Mouse (Mus musculus): ENCODE measurements around the gene Sorcs2. TPM values are rescaled to one million over a fixed set of nuclear protein-coding genes. Genes with fewer than 3 reads are reported as not detected.
A peak's percentile ranks its signal among the peaks of the same experiment; 100 is the strongest.

Sorcs2 gene
- polyA plus RNA-seq, 1 experiment from 2014 or later, result 7.0 TPM

- Histone ChIP-seq H3K36me3 (replicated peaks) (no peaks in the 10 kb centered on the region), H3K27me3 (replicated peaks; ENCODE audit: low read depth, poor library complexity, severe bottlenecking) (0 out of 2 replicates have a peak, but pooled peaks cover 5% of the 10 kb centered on the region), H3K9me3 (no peaks in the 10 kb centered on the region), H3K27ac (replicated peaks) (0 out of 2 replicates have a peak overlapping the region, but pooled peaks have one; percentile 30), H3K4me3 (no peak overlapping the region), H3K4me1 (peaks cover 17% of the 10 kb centered on the region; the same call in 1 of the 2 replicates)
- WGBS, result 82% methylated on average over 14 of the region's 14 CpGs
- DNase-seq (ENCODE audit: low spot score), result no peak
Measured at GRCm38 (mm10) chr5:36168963-36169650, 228.8 kb downstream of the Sorcs2 start.

GRCm38 (mm10) chr5:36166346-36167013 lies 231.5 kb downstream of the Sorcs2 start:
- no peak overlapping the region for H3K4me3 ChIP-seq
- H3K27me3 ChIP-seq (replicated peaks; ENCODE audit: low read depth, poor library complexity, severe bottlenecking), result no peaks in the 10 kb centered on the region
- no peak for DNase-seq (ENCODE audit: low spot score)
- no peaks in the 10 kb centered on the region for H3K9me3 ChIP-seq
- no peaks in the 10 kb centered on the region for H3K36me3 ChIP-seq (replicated peaks)
- peaks cover 17% of the 10 kb centered on the region; the same call in 1 of the 2 replicates for H3K4me1 ChIP-seq
- WGBS, result 78% methylated on average over 6 of the region's 6 CpGs
- no peak overlapping the region for H3K27ac ChIP-seq (replicated peaks)

GRCm38 (mm10) chr5:36165424-36166302 lies 232.3 kb downstream of the Sorcs2 start:
- no peak overlapping the region for H3K27ac ChIP-seq (replicated peaks)
- H3K27me3 ChIP-seq (replicated peaks; ENCODE audit: low read depth, poor library complexity, severe bottlenecking), result no peaks in the 10 kb centered on the region
- no peaks in the 10 kb centered on the region for H3K36me3 ChIP-seq (replicated peaks)
- no peaks in the 10 kb centered on the region for H3K9me3 ChIP-seq
- DNase-seq (ENCODE audit: low spot score), result no peak
- peaks cover 17% of the 10 kb centered on the region; the same call in 1 of the 2 replicates for H3K4me1 ChIP-seq
- no peak overlapping the region for H3K4me3 ChIP-seq
- WGBS, result 84% methylated on average over 21 of the region's 21 CpGs

GRCm38 (mm10) chr5:36154879-36155485 lies 243.0 kb downstream of the Sorcs2 start:
- H3K27me3 ChIP-seq (replicated peaks; ENCODE audit: low read depth, poor library complexity, severe bottlenecking), result no peaks in the 10 kb centered on the region
- H3K36me3 ChIP-seq (replicated peaks), result no peaks in the 10 kb centered on the region
- H3K4me1 ChIP-seq, result peaks cover 34% of the 10 kb centered on the region
- 26% methylated on average over 8 of the region's 8 CpGs for WGBS
- no peak for DNase-seq (ENCODE audit: low spot score)
- peak overlapping the region; percentile 73 for H3K27ac ChIP-seq (replicated peaks)
- H3K4me3 ChIP-seq, result no peak overlapping the region
- no peaks in the 10 kb centered on the region for H3K9me3 ChIP-seq

- no peaks in the 10 kb centered on the region for H3K9me3 ChIP-seq
- H3K27ac ChIP-seq (replicated peaks), result no peak overlapping the region
- H3K4me1 ChIP-seq, result peaks cover 28% of the 10 kb centered on the region
- 82% methylated on average over 2 of the region's 2 CpGs for WGBS
- no peak for DNase-seq (ENCODE audit: low spot score)
- H3K36me3 ChIP-seq (replicated peaks), result no peaks in the 10 kb centered on the region
- H3K4me3 ChIP-seq, result no peak overlapping the region
- H3K27me3 ChIP-seq (replicated peaks; ENCODE audit: low read depth, poor library complexity, severe bottlenecking), result no peaks in the 10 kb centered on the region
Measured at GRCm38 (mm10) chr5:36153261-36153660, 244.7 kb downstream of the Sorcs2 start.

- no peaks in the 10 kb centered on the region for H3K36me3 ChIP-seq (replicated peaks)
- no peak overlapping the region for H3K27ac ChIP-seq (replicated peaks)
- H3K4me3 ChIP-seq, result no peak overlapping the region
- no peaks in the 10 kb centered on the region for H3K9me3 ChIP-seq
- H3K27me3 ChIP-seq (replicated peaks; ENCODE audit: low read depth, poor library complexity, severe bottlenecking), result no peaks in the 10 kb centered on the region; the same call in 1 of the 2 replicates
- peaks cover 18% of the 10 kb centered on the region for H3K4me1 ChIP-seq
- DNase-seq (ENCODE audit: low spot score), result no peak
- 72% methylated on average over 8 of the region's 8 CpGs for WGBS
Measured at GRCm38 (mm10) chr5:36151086-36151485, 246.9 kb downstream of the Sorcs2 start.

- 51% methylated on average over 8 of the region's 8 CpGs for WGBS
- H3K36me3 ChIP-seq (replicated peaks), result no peaks in the 10 kb centered on the region
- no peak overlapping the region; the same call in 1 of the 2 replicates for H3K27ac ChIP-seq (replicated peaks)
- no peak for DNase-seq (ENCODE audit: low spot score)
- no peaks in the 10 kb centered on the region for H3K9me3 ChIP-seq
- H3K4me1 ChIP-seq, result peaks cover 13% of the 10 kb centered on the region
- no peaks in the 10 kb centered on the region; the same call in 1 of the 2 replicates for H3K27me3 ChIP-seq (replicated peaks; ENCODE audit: low read depth, poor library complexity, severe bottlenecking)
- no peak overlapping the region for H3K4me3 ChIP-seq
Measured at GRCm38 (mm10) chr5:36149098-36149497, 248.8 kb downstream of the Sorcs2 start.

GRCm38 (mm10) chr5:36146589-36146988 lies 251.3 kb downstream of the Sorcs2 start:
- Histone ChIP-seq H3K4me3 (no peak overlapping the region), H3K9me3 (no peaks in the 10 kb centered on the region), H3K36me3 (replicated peaks) (no peaks in the 10 kb centered on the region), H3K27ac (replicated peaks) (no peak overlapping the region), H3K4me1 (peaks cover 16% of the 10 kb centered on the region), H3K27me3 (replicated peaks; ENCODE audit: low read depth, poor library complexity, severe bottlenecking) (no peaks in the 10 kb centered on the region; the same call in 1 of the 2 replicates)
- DNase-seq (ENCODE audit: low spot score), result no peak
- 87% methylated on average over 2 of the region's 2 CpGs for WGBS

- no peak for DNase-seq (ENCODE audit: low spot score)
- H3K27me3 ChIP-seq (replicated peaks; ENCODE audit: low read depth, poor library complexity, severe bottlenecking), result no peaks in the 10 kb centered on the region; the same call in 1 of the 2 replicates
- H3K4me3 ChIP-seq, result no peak overlapping the region
- peaks cover 21% of the 10 kb centered on the region for H3K4me1 ChIP-seq
- H3K27ac ChIP-seq (replicated peaks), result 0 out of 2 replicates have a peak overlapping the region, but pooled peaks have one; percentile 20
- WGBS, result 33% methylated on average over 2 of the region's 2 CpGs
- no peaks in the 10 kb centered on the region for H3K9me3 ChIP-seq
- no peaks in the 10 kb centered on the region for H3K36me3 ChIP-seq (replicated peaks)
Measured at GRCm38 (mm10) chr5:36144560-36144959, 253.4 kb downstream of the Sorcs2 start.

- H3K27ac ChIP-seq (replicated peaks), result no peak overlapping the region
- no peak for DNase-seq (ENCODE audit: low spot score)
- 75% methylated on average over 6 of the region's 6 CpGs for WGBS
- peaks cover 21% of the 10 kb centered on the region for H3K4me1 ChIP-seq
- H3K4me3 ChIP-seq, result no peak overlapping the region
- no peaks in the 10 kb centered on the region for H3K9me3 ChIP-seq
- H3K36me3 ChIP-seq (replicated peaks), result no peaks in the 10 kb centered on the region
- H3K27me3 ChIP-seq (replicated peaks; ENCODE audit: low read depth, poor library complexity, severe bottlenecking), result no peaks in the 10 kb centered on the region; the same call in 1 of the 2 replicates
Measured at GRCm38 (mm10) chr5:36141676-36142255, 256.2 kb downstream of the Sorcs2 start.

GRCm38 (mm10) chr5:36141112-36141511 lies 256.8 kb downstream of the Sorcs2 start:
- peaks cover 22% of the 10 kb centered on the region for H3K4me1 ChIP-seq
- H3K27ac ChIP-seq (replicated peaks), result no peak overlapping the region
- H3K36me3 ChIP-seq (replicated peaks), result no peaks in the 10 kb centered on the region
- no peak for DNase-seq (ENCODE audit: low spot score)
- WGBS, result 89% methylated on average over 4 of the region's 4 CpGs
- H3K27me3 ChIP-seq (replicated peaks; ENCODE audit: low read depth, poor library complexity, severe bottlenecking), result no peaks in the 10 kb centered on the region; the same call in 1 of the 2 replicates
- H3K4me3 ChIP-seq, result no peak overlapping the region
- H3K9me3 ChIP-seq, result no peaks in the 10 kb centered on the region

All from embryonic facial prominence, embryonic 10.5 days (tissue).